Mouse (Mus musculus) cortical plate, adult 2 months (tissue): ENCODE measurements at regions not wholly inside any gene's neighbourhood (a gene's known extent, or its start where the extent isn't known, plus 50 kb on each side); places are given as distances from the start of the nearest gene placed in this dataset.

ENCODE experiments used
- CTCF ChIP-seq: fragments of 200-500 bp; IDR thresholded peaks from 2 replicates; pipeline ENCODE4 v1.5.1; 2011; ENCODE audit warnings: mild to moderate bottlenecking, control low read depth, low read length; ENCODE audit not compliant: insufficient read depth; ENCODE audit errors: extremely low read depth
- POLR2A ChIP-seq: fragments of 200-500 bp; IDR thresholded peaks from 2 replicates; pipeline ENCODE4 v1.6.1; 2011; ENCODE audit warnings: mild to moderate bottlenecking, low read length, control low read depth; ENCODE audit not compliant: insufficient read depth; ENCODE audit errors: extremely low read depth

DNA sequence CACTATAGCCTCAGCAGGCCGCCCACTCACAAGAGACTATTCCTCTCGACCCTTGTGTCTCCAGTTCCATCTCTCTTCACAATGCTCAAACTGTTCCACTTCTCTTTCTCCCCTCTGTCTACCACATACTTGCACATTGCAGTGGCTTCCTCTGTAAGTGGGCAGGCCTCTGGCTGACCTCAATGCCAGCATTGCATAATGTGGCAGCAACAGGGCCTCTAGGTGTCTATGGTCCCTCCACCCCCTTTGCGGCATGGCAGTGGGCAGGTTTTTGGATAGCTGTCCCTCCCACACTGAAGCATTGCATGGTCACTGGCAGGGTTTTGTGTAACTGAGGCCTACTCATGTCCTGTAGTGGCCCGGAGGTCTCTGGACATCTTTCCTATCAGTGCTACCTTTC is 302.7 kb upstream of the Kcnh8 start:
- TF ChIP-seq POLR2A (no peak), CTCF (no peak)
